Mouse (Mus musculus) spleen, adult 2 months (tissue): ENCODE results near the gene Ppef2.

Experiments
- CTCF ChIP-seq: fragments of 200-500 bp; IDR thresholded peaks from 2 replicates; pipeline ENCODE4 v1.5.1; 2011; ENCODE audit warnings: mild to moderate bottlenecking, inconsistent platforms; ENCODE audit not compliant: insufficient read depth, insufficient read length, insufficient replicate concordance; ENCODE audit errors: extremely low read depth
- POLR2A ChIP-seq: fragments of 200-500 bp; IDR thresholded peaks from 2 replicates; pipeline ENCODE4 v1.6.1; 2011; ENCODE audit warnings: low read depth, low read length, inconsistent platforms

GRCm38 (mm10) chr5:92294525-92294924, 38.4 kb upstream of the Ppef2 start:
- TF ChIP-seq CTCF (no peak), POLR2A (no peak)
